Mouse (Mus musculus): ENCODE measurements at regions not wholly inside any gene's neighbourhood (a gene's known extent, or its start where the extent isn't known, plus 50 kb on each side); places are given as distances from the start of the nearest gene placed in this dataset.
"Not testable (repeated sequence)": the region's sequence is repeated elsewhere in the genome, so short reads cannot be mapped to it uniquely, and the experiment has no call there.

DNA sequence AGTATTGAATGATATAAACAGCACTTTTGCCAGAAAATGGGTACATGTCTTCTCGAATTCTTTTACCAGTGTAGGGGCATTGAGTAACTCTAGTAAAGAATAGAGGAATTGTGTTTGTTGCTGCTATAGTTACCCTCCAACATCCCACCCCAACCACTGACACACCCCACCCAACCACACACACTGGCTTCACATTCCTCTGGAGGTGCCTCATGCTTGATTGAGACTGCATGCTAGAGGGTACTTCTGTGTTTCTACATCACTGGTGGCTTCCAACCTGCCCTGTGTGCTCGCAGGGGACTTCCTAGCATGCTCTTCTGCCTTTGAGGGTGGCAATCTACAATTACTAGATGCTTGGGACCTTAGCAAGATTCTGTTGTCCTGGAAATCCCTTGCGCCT is 70.5 kb upstream of the Sv2b start:
- no peaks in the 10 kb centered on the region for H3K36me3 ChIP-seq (replicated peaks)
- H3K4me1 ChIP-seq (replicated peaks) = no peaks in the 10 kb centered on the region
- no peak overlapping the region for H3K9ac ChIP-seq
- no peak for ATAC-seq (ENCODE audit: insufficient read depth)
- no peak overlapping the region for H3K4me3 ChIP-seq (replicated peaks)
- no peak overlapping the region for H3K27ac ChIP-seq (replicated peaks)
- no peak overlapping the region for H3K4me2 ChIP-seq
- no peaks in the 10 kb centered on the region for H3K27me3 ChIP-seq
- WGBS (ENCODE audit: insufficient replicate concordance) = 60% methylated on average over 3 of the region's 3 CpGs
- H3K9me3 ChIP-seq (replicated peaks) = no peaks in the 10 kb centered on the region

DNA sequence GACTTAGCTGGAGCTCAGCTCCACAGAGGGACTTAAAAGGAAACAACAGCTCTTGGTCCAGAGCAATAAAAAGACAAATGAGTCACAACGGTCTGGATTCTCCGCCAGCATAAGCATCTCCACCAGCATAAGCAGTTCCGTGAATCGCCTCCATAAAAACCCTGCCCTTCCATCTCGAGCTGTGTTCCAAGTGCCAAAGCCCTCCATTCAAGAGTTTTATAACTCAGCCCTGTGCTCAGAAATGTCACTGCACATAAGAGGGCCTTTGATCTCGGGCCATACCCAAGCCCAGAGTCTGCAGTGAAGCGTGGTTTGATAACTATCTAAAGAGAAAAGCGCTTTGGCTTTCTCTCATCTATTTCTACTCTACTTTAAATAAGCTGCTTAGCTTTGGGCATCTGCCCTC is 70.8 kb upstream of the Akap13 start:
- no peak overlapping the region for H3K4me3 ChIP-seq (replicated peaks)
- no peaks in the 10 kb centered on the region for H3K36me3 ChIP-seq (replicated peaks)
- no peaks in the 10 kb centered on the region for H3K9me3 ChIP-seq (replicated peaks)
- 60% methylated on average over 8 of the region's 8 CpGs for WGBS (ENCODE audit: insufficient replicate concordance)
- no peak overlapping the region for H3K9ac ChIP-seq
- ATAC-seq (ENCODE audit: insufficient read depth) = no peak
- no peaks in the 10 kb centered on the region for H3K27me3 ChIP-seq
- no peak overlapping the region for H3K27ac ChIP-seq (replicated peaks)
- H3K4me1 ChIP-seq (replicated peaks) = no peaks in the 10 kb centered on the region
- no peak overlapping the region for H3K4me2 ChIP-seq

DNA sequence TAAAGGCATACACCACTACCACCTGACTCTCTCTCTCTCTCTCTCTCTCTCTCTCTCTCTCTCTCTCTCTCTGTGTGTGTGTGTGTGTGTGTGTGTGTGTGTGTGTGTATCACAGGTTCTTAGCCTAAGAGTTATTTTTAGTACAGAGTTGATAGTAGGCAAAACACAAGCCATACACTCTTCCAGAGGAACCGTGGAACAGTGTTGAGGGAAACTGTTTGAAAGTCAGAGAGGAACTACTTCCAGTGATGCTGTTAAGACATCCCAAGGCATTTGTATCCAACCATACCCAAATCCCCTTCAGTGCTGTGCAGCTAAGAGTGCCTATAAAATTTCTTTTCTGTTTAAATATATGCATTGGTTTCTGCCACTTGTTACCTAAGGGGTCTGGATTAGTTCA is 68.3 kb upstream of the Akap13 start:
- H3K4me1 ChIP-seq (replicated peaks) = no peaks in the 10 kb centered on the region
- no peak overlapping the region for H3K27ac ChIP-seq (replicated peaks)
- H3K4me2 ChIP-seq = no peak overlapping the region
- 43% methylated on average over 1 of the region's 1 CpGs for WGBS (ENCODE audit: insufficient replicate concordance)
- no peaks in the 10 kb centered on the region for H3K9me3 ChIP-seq (replicated peaks)
- no peak overlapping the region for H3K4me3 ChIP-seq (replicated peaks)
- H3K27me3 ChIP-seq = no peaks in the 10 kb centered on the region
- ATAC-seq (ENCODE audit: insufficient read depth) = no peak
- no peak overlapping the region for H3K9ac ChIP-seq
- no peaks in the 10 kb centered on the region for H3K36me3 ChIP-seq (replicated peaks)

DNA sequence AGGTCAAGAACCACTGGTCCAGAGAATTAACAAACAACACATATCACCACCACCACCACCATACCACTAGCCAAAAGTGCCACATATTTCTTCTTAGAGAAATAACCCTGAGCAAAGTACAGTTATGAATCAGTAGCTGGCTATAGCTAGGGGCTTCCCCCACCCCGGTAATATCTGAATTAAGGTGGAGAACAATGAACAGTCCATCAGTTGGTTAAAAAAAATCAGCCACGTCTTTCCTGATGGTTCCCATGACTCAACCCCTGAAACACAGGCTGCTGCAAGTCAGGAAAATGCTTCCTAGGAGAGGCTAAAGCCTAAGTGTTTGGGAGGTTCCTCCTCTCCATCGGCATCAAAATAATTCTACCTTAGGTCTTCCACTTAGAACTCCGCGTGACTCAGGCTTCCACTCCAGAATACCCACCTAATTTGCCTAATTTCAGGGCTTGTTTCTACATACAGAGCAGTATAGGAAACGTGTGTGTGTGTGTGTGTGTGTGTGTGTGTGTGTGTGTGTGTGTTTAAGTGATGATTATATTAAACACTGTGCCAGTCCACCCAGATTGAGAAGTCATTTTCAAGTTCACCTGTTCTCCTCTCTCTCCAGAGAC is 67.4 kb upstream of the Akap13 start:
- H3K27me3 ChIP-seq = no peaks in the 10 kb centered on the region
- ATAC-seq (ENCODE audit: insufficient read depth) = no peak
- H3K9ac ChIP-seq = no peak overlapping the region
- no peak overlapping the region for H3K4me3 ChIP-seq (replicated peaks)
- H3K9me3 ChIP-seq (replicated peaks) = no peaks in the 10 kb centered on the region
- 65% methylated on average over 6 of the region's 6 CpGs for WGBS (ENCODE audit: insufficient replicate concordance)
- H3K4me1 ChIP-seq (replicated peaks) = no peaks in the 10 kb centered on the region
- H3K27ac ChIP-seq (replicated peaks) = no peak overlapping the region
- no peaks in the 10 kb centered on the region for H3K36me3 ChIP-seq (replicated peaks)
- H3K4me2 ChIP-seq = no peak overlapping the region

DNA sequence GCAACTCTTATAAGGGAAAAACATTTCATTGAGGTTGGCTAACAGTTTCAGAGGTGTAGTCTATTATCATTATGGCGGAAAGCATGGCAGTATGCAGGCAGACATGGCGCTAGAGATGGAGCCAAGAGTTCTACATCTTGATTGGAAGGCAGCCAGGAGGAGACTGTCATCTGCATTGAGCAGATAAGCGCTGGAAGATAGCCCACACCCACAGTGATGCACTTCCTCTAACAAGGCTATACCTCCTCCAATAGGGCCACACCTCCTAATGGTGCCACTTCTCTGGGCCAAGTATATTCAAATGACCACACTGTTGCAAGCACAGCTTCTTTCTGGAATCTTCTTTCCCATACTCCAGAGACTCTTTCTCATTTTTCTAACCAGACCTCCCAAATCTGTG is 65.2 kb upstream of the Akap13 start:
- Histone ChIP-seq H3K27me3 (no peaks in the 10 kb centered on the region), H3K9ac (no peak overlapping the region), H3K4me3 (replicated peaks) (no peak overlapping the region), H3K9me3 (replicated peaks) (no peaks in the 10 kb centered on the region), H3K4me2 (no peak overlapping the region), H3K27ac (replicated peaks) (no peak overlapping the region), H3K4me1 (replicated peaks) (no peaks in the 10 kb centered on the region), H3K36me3 (replicated peaks) (no peaks in the 10 kb centered on the region)
- 52% methylated on average over 3 of the region's 3 CpGs for WGBS (ENCODE audit: insufficient replicate concordance)
- peak; percentile 81 for ATAC-seq (ENCODE audit: insufficient read depth)

DNA sequence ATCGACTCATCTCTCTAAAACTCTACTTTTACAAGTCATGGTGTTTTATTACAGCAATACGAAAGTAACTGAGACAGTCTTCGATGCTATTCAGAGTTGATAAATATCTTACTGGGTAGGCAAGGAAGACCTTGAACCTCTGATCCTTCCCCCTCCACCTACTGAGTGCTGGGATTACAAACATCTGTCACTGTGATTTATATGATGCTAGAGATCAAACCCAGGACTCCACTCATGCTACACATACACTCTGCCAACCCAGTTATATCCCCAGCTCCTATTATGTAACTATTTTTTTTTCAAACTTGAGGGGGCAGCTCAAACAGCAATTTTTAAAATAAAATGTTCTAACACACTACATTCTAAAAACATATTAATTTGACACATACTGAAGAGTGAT is 62.6 kb upstream of the Akap13 start:
- H3K4me3 ChIP-seq (replicated peaks) = no peak overlapping the region
- no peaks in the 10 kb centered on the region for H3K4me1 ChIP-seq (replicated peaks)
- H3K27ac ChIP-seq (replicated peaks) = no peak overlapping the region
- no peaks in the 10 kb centered on the region for H3K9me3 ChIP-seq (replicated peaks)
- ATAC-seq (ENCODE audit: insufficient read depth) = no peak
- 56% methylated on average over 3 of the region's 3 CpGs for WGBS (ENCODE audit: insufficient replicate concordance)
- no peak overlapping the region for H3K4me2 ChIP-seq
- no peaks in the 10 kb centered on the region for H3K36me3 ChIP-seq (replicated peaks)
- no peaks in the 10 kb centered on the region for H3K27me3 ChIP-seq
- no peak overlapping the region for H3K9ac ChIP-seq

DNA sequence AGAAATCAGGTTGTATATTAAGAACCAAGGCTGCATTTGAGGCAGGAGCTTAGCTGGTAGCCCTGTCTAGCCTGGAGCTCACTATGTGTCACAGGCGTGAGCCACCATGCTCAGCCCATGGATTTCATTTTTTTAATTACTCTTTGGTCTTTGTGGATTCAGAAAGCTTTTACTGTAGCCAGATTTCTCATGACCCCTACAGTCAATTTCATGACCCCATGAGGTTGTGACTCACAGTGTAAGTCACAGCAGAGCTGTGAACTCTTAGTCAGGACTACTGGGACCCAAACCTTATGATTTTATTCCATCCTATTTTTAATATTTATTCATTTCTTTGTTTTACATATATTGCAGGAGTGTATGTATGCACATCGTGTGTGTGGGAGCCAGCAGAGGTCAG is 61.9 kb upstream of the Akap13 start:
- no peak overlapping the region for H3K4me2 ChIP-seq
- H3K9ac ChIP-seq = no peak overlapping the region
- WGBS (ENCODE audit: insufficient replicate concordance) = 53% methylated on average over 2 of the region's 2 CpGs
- no peak overlapping the region for H3K27ac ChIP-seq (replicated peaks)
- H3K4me3 ChIP-seq (replicated peaks) = no peak overlapping the region
- H3K4me1 ChIP-seq (replicated peaks) = no peaks in the 10 kb centered on the region
- no peak for ATAC-seq (ENCODE audit: insufficient read depth)
- no peaks in the 10 kb centered on the region for H3K27me3 ChIP-seq
- no peaks in the 10 kb centered on the region for H3K36me3 ChIP-seq (replicated peaks)
- no peaks in the 10 kb centered on the region for H3K9me3 ChIP-seq (replicated peaks)

DNA sequence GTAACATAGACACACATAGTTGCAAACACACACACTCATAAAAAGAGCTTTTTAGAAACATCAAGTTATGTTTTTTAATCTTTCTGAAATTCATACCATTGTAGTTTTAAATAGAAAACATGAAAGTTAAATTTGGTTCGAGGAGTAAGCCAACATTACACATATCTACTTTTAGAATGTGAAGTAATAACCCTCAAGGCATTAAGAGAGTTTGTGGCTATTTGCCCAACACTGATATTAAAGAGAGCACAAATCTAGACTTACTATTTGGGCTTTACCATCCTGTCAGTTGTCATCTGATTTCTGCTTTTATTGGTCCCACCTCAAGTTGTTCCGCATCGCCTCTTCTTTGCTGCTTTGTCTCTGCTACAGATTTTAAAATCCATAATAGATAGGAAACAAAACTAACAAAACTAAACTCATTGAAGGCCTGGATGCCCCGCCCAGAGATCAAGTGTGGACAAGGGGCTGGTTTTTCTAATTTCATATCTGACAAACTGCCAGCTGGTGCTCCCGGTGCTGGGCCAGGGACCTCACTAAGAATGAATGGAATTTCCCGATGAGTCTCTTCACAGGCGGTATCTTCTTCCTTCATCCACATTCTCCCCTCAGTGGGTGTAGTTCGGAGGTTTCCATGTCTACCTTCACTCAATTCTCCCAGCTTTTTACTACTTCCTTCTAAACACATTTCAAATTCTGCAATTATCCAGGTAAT is 60.3 kb upstream of the Akap13 start:
- H3K27me3 ChIP-seq = no peaks in the 10 kb centered on the region
- H3K36me3 ChIP-seq (replicated peaks) = no peaks in the 10 kb centered on the region
- H3K9me3 ChIP-seq (replicated peaks) = no peaks in the 10 kb centered on the region
- H3K4me2 ChIP-seq = no peak overlapping the region
- H3K27ac ChIP-seq (replicated peaks) = no peak overlapping the region
- no peak overlapping the region for H3K4me3 ChIP-seq (replicated peaks)
- WGBS (ENCODE audit: insufficient replicate concordance) = 61% methylated on average over 8 of the region's 8 CpGs
- H3K4me1 ChIP-seq (replicated peaks) = no peaks in the 10 kb centered on the region
- H3K9ac ChIP-seq = no peak overlapping the region
- no peak for ATAC-seq (ENCODE audit: insufficient read depth)

DNA sequence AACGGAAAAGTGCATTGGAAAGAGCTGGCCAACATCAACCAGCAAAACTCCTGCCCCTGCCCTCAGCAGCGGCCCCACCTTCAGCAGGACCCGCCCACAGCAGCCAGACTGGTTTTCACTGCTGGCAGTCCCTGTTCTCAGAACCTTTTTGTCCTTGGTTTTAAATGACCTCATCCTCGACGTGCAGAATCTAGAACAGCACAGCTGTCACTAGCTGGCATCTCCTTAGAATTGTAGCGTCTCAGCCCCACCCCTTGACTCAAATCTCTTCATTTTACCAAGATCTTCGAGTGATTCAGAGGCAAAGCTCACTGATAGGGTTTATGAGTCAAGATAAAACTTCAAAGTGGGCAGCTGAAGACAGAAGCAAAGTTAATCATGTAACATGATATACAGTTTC is 57.8 kb upstream of the Akap13 start:
- no peaks in the 10 kb centered on the region for H3K4me1 ChIP-seq (replicated peaks)
- ATAC-seq (ENCODE audit: insufficient read depth) = no peak
- H3K27me3 ChIP-seq = no peaks in the 10 kb centered on the region
- no peak overlapping the region for H3K9ac ChIP-seq
- no peak overlapping the region for H3K4me3 ChIP-seq (replicated peaks)
- no peak overlapping the region for H3K4me2 ChIP-seq
- 21% methylated on average over 7 of the region's 7 CpGs for WGBS (ENCODE audit: insufficient replicate concordance)
- no peaks in the 10 kb centered on the region for H3K9me3 ChIP-seq (replicated peaks)
- no peak overlapping the region for H3K27ac ChIP-seq (replicated peaks)
- no peaks in the 10 kb centered on the region for H3K36me3 ChIP-seq (replicated peaks)

DNA sequence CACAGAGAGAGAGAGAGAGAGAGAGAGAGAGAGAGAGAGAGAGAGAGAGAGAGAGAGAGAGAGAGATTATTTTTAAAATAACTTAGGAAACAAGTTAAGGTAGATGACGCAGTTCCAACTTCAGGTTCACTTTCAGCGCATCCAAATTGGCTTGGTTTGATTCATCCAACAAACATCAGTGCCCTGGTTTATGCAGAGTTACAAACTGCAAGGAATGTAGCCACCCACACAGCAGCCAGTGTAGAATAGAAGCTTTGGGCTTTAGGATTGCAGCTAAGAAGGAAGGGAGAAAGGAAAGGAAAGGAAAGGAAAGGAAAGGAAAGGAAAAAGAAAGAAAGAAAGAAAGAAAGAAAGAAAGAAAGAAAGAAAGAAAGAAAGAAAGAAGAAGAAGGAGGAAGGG is 56.9 kb upstream of the Akap13 start:
- not testable (repeated sequence) for H3K4me1 ChIP-seq (replicated peaks); H3K27ac ChIP-seq (replicated peaks); H3K9ac ChIP-seq; H3K9me3 ChIP-seq (replicated peaks); H3K36me3 ChIP-seq (replicated peaks); H3K4me2 ChIP-seq; ATAC-seq (ENCODE audit: insufficient read depth); H3K27me3 ChIP-seq; H3K4me3 ChIP-seq (replicated peaks)
- 77% methylated on average over 2 of the region's 2 CpGs for WGBS (ENCODE audit: insufficient replicate concordance)

DNA sequence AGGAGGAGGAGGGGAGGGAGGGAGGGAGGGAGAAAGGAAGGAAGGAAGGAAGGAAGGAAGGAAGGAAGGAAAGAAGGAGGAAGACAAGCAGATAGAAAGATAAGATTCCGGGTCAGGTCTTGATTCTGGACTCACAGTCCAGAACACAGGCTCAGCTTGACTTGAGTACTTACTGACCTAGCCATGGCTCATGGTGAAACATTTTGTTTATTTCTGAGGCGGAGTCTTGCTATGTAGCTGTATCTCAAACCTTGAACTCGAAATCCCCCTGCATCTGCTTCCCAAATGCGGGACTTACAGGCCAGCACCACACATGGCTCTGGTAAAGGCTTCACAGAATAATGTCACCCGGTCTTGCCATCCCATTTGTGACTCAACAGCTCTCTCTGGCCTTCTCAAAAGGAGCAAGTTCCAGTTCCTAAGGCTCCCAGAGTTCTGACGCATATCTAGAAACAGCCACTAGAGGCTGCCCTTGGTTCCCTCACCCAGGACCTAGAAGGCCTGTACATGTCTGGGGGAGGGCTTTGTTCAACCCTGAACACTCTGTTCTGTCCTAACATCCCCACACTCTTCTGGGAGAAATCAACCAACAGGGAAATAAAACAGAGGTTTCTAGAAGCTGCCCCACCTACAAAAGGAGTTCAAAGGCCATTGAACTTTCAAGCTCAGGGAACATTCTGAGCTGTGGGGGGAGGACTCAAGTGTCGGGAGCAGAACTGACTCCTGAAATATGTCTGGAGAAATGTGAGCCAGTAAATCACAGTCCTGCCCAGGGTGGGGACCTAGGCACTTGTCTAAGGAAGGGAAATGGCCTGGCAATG is 56.2 kb upstream of the Akap13 start:
- 29% methylated on average over 7 of the region's 7 CpGs for WGBS (ENCODE audit: insufficient replicate concordance)

More for the DNA sequence above, 56.2 kb upstream of the Akap13 start:
- Histone ChIP-seq H3K27me3 (no peaks in the 10 kb centered on the region), H3K4me2 (no peak overlapping the region), H3K27ac (replicated peaks) (no peak overlapping the region), H3K9ac (no peak overlapping the region), H3K36me3 (replicated peaks) (no peaks in the 10 kb centered on the region), H3K4me3 (replicated peaks) (no peak overlapping the region), H3K9me3 (replicated peaks) (no peaks in the 10 kb centered on the region), H3K4me1 (replicated peaks) (no peaks in the 10 kb centered on the region)
- no peak for ATAC-seq (ENCODE audit: insufficient read depth)
